Mouse (Mus musculus) layer of hippocampus, adult 11-12 months (tissue): ENCODE measurements around the gene Hoxa2.

Experiments
- DNase-seq: peaks from one replicate; pipeline ENCODE4 v3.0.0; 2022; ENCODE audit warnings: low spot score

Gene Hoxa2

DNA sequence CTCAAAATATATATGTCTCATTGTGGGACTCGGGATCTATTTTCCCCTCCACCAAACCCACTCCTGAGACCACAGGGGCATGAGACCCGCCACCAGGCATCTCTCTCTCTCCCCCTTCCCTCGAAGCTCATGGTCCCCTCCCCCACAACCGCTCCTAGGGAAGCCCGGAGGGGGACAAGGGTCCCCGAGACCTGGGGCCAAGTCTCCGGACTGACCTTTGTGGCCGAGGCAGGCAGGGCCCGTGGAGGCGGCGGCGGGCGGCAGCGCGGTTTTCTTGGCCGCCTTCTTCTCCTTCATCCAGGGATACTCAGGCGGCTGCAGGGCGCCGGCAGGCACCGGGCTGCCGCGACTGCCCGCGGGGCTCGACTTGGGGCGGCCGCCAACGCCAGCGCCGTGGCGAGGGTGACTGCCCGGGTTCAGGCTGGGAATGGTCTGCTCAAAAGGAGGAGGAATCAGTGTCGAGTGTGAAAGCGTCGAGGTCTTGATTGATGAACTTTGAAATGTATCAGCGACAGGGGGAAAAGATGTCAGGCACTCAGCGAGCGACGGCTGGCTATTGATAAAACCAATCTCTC lies 493 bp downstream of the Hoxa2 start:
- no peak for DNase-seq

DNA sequence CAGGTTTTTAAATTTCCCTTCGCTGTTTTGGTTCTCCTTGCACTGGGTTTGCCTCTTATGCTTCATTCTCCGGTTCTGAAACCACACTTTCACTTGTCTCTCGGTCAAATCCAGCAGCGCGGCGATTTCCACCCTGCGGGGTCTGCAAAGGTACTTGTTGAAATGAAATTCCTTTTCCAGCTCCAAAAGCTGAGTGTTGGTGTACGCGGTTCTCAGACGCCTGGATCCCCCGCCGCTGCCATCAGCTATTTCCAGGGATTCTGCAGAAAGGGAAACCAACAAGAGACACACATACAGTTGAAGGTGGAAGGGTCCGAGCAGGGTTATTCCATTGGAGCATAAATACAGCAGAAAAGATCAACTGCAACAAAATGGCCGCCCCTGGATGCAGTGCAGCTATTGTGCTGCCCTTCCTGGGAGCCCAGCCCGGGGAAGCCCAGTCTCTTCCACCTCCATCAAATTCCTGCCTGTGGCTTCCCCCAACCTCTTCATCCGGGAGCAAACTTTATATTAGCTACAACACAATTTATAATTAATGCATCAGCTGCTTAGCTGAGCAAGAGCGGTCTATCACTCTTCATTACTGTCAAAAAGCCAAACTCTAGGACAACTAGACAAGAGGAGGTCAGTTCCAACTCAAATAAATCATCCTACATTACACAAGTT lies 1.1 kb downstream of the Hoxa2 start:
- DNase-seq = no peak

DNA sequence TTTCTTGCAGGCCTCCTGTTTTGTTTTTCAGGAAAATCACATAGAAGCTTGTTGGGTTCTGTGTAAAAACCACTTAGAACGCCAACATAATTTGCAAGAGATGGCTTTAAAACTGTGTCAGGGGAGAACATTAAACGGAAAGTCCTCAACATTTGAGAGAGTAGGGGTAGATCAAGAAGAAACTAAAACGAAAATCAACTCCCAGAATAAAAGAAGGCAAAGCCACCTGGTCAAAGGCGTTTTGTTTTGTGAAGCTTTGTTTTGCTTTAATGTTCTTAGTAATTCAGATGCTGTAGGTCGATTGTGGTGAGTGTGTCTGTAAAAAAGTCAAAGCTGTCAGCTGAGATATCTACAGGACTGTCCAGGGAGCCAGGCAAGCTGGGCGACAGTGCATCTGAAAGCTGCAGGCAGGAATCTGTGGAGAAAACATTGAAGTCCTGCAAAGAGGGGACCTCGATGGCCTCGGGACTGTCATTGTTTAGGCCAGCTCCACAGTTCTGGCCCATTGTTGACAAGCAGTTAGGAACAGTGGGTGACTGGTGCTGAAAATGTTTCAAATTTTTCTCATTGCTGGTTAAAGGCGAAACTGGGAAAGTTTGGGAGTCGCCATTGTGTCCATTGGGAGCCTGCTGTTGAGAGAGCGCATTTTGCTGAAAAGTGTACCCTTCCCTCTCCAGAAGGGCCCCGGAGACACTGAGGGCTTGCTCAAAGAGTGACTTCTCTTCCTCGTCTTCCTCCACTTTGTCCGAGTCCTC lies 1.8 kb downstream of the Hoxa2 start:
- no peak for DNase-seq

DNA sequence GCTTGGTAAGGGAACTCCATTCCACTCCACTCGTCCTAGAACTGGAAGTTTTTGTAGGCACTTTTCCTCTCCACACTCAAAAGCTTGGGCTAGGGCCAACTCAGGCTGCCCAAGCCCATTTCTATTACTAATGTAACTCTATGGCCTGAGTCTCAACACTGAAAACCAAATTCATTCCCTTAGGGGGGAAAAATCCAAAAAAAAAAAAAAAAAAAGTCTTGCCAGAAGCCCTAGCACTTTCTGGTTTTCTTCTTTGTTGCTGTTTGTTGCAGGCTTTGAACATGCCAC lies 2.6 kb downstream of the Hoxa2 start:
- no peak for DNase-seq

GRCm38 (mm10) chr6:52161336-52162092 lies 3.1 kb downstream of the Hoxa2 start:
- no peak for DNase-seq

GRCm38 (mm10) chr6:52160511-52161335 lies 3.9 kb downstream of the Hoxa2 start:
- DNase-seq = no peak

DNA sequence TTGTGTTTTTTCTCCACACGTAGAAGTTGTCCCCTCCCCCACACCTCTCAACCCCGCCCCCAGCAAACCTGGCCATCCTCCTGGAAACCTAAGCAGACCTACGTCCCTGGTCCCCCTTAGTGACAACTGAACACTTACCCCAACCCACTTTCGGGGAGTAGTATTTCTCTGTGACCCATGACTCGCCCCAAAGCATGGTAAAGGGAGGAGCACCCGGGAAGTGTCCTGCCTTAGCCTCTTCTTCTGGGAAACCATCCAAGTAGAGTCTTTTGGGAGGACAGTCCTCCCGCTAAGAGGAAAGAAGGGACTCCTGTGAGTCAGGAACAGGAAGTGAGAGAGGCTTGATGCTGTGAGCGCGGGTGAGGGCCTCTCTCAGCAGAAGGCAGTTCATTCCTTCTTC lies 4.7 kb downstream of the Hoxa2 start:
- no peak for DNase-seq

DNA sequence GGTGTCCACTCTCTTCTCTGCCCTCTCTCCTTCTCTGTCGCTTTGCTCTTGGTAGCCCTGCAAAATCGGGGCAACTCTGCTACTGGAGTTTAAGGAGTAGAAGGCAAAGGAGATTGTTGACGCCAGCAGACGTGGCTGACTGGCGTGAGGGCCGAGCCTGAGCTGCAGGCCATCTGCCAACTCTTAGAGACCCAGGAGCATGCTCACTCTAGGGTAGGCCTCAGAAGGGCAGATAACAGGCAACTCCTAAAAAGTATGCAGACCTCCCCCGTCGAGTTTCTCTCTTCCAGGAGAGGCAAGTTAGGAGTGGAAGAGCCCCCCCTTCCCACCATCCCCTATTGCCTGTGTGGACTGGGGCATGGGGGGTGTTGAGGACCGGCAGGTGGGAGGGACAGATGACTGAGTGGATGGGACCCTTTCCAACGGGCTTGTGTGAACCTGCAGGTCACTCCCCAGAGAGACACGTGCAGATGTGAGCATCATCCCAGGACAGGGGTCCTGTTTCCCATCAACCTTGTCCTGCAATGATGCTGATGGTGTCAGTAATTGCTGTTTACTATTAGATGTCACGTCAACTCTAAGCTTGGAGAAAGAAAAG lies 5.4 kb downstream of the Hoxa2 start:
- DNase-seq = no peak

DNA sequence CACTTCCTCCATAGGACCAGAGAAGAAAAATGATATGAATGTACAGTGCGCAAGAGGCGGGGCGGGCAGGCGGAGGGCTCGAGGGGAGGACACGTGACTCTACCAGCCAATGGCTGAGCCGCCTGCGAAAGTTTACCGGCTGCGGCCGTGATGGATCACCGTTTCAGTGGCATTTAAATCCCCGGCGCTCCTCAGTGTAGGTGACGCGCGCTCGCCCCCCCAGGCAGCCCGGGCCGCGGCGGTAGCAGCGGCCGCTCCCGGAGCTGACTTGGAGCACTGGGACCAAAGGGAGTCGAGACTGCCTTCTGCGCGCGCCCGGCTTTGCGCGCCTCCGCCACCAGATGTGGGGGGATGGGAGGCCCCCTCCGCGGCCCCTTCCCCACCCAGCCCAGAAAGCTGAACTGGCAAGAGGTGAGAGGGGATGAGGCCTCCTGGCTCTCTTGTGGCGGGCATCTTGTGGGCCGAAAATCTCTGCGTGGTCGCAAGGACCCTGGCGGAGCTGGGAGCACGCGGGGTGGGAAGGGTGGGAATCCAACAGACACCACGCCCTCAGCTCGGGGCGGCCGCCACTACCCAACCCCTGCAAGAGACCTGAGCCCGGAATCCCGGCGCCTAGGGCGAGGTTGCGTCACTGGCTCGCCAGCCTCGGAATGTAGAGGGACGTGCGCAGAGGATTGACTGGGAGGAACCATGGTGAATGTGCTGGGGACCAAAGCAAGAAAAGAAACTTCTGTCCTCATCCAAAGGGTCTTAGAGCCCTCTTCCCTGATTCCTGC lies 6.2 kb downstream of the Hoxa2 start, which contains the start of gene Hoxa1:
Hoxa1 (minus strand) TSS at position 42 of the 776 bp plus-strand sequence.
- no peak for DNase-seq

DNA sequence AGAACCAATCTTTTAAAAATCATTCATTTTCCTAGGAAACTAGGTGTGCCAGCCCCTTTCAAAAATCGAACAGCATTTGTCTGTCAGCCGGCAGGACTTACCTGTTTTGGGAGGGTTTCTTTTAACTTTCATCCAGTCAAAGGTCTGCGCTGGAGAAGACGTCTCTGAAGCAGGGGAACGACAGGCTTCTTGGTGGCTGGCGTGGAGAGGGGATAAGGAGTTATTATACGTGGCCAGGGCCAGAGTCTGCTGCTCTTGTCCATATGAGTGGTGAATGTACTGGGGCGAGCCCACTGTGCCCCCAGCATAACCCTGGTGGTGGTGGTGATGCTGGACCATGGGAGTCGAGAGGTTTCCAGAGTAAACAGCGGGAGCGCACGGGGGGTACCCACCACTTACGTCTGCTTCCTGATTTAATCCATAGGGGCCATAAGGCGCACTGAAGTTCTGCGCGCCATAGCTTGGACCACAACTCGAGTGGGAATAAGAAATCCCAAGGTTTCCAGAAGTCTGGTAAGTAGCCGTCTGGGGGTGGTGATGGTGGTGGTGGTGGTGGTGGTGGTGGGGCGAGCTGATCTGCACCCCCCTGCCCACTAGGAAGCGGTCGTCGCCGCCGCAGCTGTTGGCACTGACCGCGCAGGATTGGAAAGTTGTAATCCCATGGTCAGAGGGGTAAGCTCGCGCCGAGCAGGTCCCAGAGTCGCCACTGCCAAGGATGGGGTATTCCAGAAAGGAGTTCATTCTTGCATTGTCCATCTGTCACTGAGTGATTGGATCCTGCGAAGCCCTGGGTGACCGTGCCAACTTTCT lies 7.0 kb downstream of the Hoxa2 start:
- no peak for DNase-seq

DNA sequence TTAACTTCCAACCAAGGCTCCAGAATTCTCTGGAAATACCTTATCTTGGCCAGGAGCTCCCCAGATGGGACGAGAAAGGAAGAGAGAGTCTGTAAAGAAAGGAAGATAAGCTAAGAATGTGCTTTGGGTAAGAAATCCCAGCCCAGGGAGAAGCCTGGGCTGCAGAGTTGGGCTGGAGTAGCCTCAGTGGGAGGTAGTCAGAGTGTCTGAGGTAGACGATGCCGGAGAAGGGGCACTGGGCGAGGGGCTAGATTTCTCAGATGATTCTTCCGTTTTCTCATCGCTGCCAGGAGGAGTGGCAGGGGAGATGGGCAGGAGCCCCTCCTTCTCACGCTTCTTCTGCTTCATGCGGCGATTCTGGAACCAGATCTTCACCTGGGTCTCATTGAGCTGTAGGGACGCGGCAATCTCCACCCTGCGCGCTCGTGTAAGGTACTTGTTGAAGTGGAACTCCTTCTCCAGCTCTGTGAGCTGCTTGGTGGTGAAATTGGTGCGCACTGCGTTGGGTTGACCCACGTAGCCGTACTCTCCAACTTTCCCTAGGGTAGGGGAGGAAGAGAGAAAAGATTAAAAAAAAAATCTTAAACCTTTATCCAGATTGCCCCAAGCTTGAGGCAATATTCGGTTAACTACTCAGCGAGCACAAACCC lies 8.0 kb downstream of the Hoxa2 start:
- DNase-seq = no peak

GRCm38 (mm10) chr6:52155471-52155870 lies 9.2 kb downstream of the Hoxa2 start:
- no peak for DNase-seq

DNA sequence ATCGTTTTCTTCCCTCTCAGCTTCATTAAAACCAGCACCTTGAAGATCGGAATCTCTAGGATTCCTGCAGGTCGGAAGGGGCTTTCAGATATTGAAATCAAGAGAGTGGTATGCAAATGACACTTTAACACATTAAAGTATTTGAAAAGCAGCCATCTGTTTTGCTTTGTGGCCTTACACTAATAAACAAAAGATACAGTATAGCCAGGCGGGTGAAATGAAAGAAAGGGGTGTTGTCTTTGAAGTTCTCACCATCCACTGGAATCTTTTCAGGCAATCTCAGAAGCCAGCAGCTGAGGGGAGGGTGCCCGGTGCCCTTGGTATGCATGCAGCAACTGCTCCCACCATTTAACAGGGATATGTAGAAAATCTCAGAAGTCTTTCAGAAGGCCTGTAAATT lies 10.6 kb downstream of the Hoxa2 start:
- no peak for DNase-seq

GRCm38 (mm10) chr6:52153270-52153669 lies 11.4 kb downstream of the Hoxa2 start:
- DNase-seq = no peak

DNA sequence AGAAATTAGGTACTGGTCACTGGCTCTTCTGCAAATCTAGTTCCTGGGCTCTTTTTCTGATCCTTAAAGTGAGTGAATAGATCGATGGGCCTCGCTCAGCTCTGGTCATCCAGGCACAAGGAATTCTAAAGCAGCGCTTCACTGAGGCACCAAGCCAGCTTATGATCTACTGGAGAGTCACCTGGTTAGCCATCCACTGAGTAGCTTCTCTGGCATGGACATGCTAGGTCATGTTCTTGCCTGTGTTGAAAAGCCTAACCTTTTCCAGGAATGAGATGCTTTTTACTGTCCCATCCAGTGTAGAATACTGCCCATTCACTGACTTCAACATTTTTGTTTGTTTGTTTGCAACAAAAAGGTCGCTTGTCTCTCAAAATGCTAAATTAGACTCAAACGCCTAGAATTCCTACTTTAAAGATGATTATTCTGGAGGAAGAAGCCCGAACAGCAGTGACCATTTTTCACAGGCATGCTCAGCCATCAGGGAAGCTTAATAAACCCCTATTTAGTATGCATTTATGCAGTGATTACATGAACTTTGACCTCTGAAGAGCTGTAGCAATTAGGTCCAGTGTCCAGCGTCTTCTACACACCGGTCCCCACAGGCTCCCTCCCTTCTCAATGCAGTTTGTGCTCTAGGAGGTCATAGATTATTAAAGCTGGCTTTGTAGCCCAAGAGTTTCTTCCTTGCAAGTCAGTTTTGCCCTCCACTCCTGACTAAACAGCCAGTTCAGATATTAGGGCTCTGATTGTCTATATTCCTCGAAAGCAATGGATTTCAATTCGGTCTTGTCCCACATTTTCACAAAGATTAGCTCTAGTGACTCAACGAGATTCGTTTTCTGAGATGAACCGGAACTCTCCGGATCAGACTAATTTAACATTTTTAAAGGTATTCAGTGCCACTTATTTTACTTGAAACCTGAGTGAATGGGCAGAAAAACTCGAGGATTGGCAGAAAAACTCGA lies 12.1 kb downstream of the Hoxa2 start:
- DNase-seq = no peak

DNA sequence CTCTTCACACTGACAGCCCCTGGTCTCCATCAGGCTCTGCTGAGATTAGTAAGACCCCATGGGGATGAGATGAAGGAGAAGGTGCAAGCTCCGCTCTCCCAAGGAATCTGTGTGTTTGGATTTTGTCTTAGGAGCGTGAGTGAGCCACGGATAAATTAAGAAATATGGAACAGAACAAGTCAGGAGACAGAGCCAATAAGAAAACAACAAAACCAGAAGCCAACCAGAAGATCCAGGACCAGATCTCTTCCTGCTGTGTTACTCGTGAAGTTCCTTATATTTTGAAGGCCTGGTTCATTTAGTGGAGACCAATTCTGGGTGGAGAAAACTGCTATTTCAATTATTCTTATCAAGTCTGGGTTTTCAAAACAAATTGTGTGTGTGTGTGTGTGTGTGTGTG lies 13.1 kb downstream of the Hoxa2 start:
- no peak for DNase-seq

GRCm38 (mm10) chr6:52150401-52150966 lies 14.1 kb downstream of the Hoxa2 start:
- DNase-seq = no peak

- no peak for DNase-seq
Measured at GRCm38 (mm10) chr6:52139115-52139514, 25.5 kb downstream of the Hoxa2 start.
